Mouse (Mus musculus): ENCODE measurements around the gene Col4a4.

- TF ChIP-seq CTCF (IDR thresholded peaks at IDR 0.05; ENCODE audit: low read depth, low read length) (no peak), POLR2A (IDR thresholded peaks at IDR 0.05; ENCODE audit: extremely low read depth, insufficient read depth, low read length) (no peak)
These were observed 143.1 kb downstream of the Col4a4 start for GRCm38 (mm10) chr1:82443517-82443916.
